Mouse (Mus musculus): Measurements from ENCODE around the gene Msgn1. TPM values are rescaled to one million over a fixed set of nuclear protein-coding genes. Genes with fewer than 3 reads are reported as not detected.
A peak's percentile ranks its signal among the peaks of the same experiment; 100 is the strongest.

Gene Msgn1
- total RNA-seq (2021): not detected

GRCm38 (mm10) chr12:11208872-11209271 lies at the start of gene Msgn1:
TSS of gene Msgn1 (minus strand) at chr12:11208972.
- intact Hi-C loops (cut with DNase I): no loop called here
- no peak for DNase-seq

GRCm38 (mm10) chr12:11250322-11250721 lies 41.5 kb upstream of the Msgn1 start:
- intact Hi-C loops (cut with DNase I): no loop called here
- no peak for DNase-seq

- intact Hi-C loops (cut with DNase I): no loop called here
- no peak for DNase-seq
Observed at GRCm38 (mm10) chr12:11247460-11247859, 38.7 kb upstream of the Msgn1 start.

- intact Hi-C loops (cut with DNase I): no loop called here
- no peak for DNase-seq
Observed at GRCm38 (mm10) chr12:11235996-11236395, 27.2 kb upstream of the Msgn1 start.

- intact Hi-C loops (cut with DNase I): no loop called here
Observed at GRCm38 (mm10) chr12:11230267-11230666, 21.5 kb upstream of the Msgn1 start.

GRCm38 (mm10) chr12:11226529-11227268 lies 17.9 kb upstream of the Msgn1 start:
- intact Hi-C loops (cut with DNase I): no loop called here
- DNase-seq: peak in 1 of 2 experiments; percentile 16

More at GRCm38 (mm10) chr12:11230267-11230666, 21.5 kb upstream of the Msgn1 start:
- DNase-seq: no peak

GRCm38 (mm10) chr12:11226123-11226522 lies 17.4 kb upstream of the Msgn1 start:
- DNase-seq: no peak

GRCm38 (mm10) chr12:11224722-11225121 lies 15.9 kb upstream of the Msgn1 start:
- intact Hi-C loops (cut with DNase I): no loop called here
- no peak for DNase-seq

More at GRCm38 (mm10) chr12:11226123-11226522, 17.4 kb upstream of the Msgn1 start:
- intact Hi-C loops (cut with DNase I): no loop called here

GRCm38 (mm10) chr12:11223090-11223489 lies 14.3 kb upstream of the Msgn1 start:
- no peak for DNase-seq
- intact Hi-C loops (cut with DNase I): no loop called here

GRCm38 (mm10) chr12:11222566-11222965 lies 13.8 kb upstream of the Msgn1 start:
- no peak for DNase-seq
- intact Hi-C loops (cut with DNase I): no loop called here

- peak; percentile 21 to 37 for DNase-seq
- intact Hi-C loops (cut with DNase I): no loop called here
Observed at GRCm38 (mm10) chr12:11221524-11222330, 13.0 kb upstream of the Msgn1 start.

- no peak for DNase-seq
- intact Hi-C loops (cut with DNase I): no loop called here
Observed at GRCm38 (mm10) chr12:11217726-11218250, 9.0 kb upstream of the Msgn1 start.

- intact Hi-C loops (cut with DNase I): no loop called here
- no peak for DNase-seq
Observed at GRCm38 (mm10) chr12:11216454-11216853, 7.7 kb upstream of the Msgn1 start.

- DNase-seq: no peak
- intact Hi-C loops (cut with DNase I): no loop called here
Observed at GRCm38 (mm10) chr12:11215555-11215954, 6.8 kb upstream of the Msgn1 start.

- no peak for DNase-seq
- intact Hi-C loops (cut with DNase I): no loop called here
Observed at GRCm38 (mm10) chr12:11214776-11215175, 6.0 kb upstream of the Msgn1 start.

- intact Hi-C loops (cut with DNase I): no loop called here
- no peak for DNase-seq
Observed at GRCm38 (mm10) chr12:11212881-11213280, 4.1 kb upstream of the Msgn1 start.

- intact Hi-C loops (cut with DNase I): no loop called here
- DNase-seq: no peak
Observed at GRCm38 (mm10) chr12:11210361-11210760, 1.6 kb upstream of the Msgn1 start.

GRCm38 (mm10) chr12:11209636-11210035 lies 864 bp upstream of the Msgn1 start:
- no peak for DNase-seq
- intact Hi-C loops (cut with DNase I): no loop called here

GRCm38 (mm10) chr12:11206321-11206720 lies 2.5 kb downstream of the Msgn1 start:
- intact Hi-C loops (cut with DNase I): no loop called here
- no peak for DNase-seq

- intact Hi-C loops (cut with DNase I): no loop called here
- DNase-seq: peak; percentile 75 to 83
Observed at GRCm38 (mm10) chr12:11203694-11204665, 4.8 kb downstream of the Msgn1 start.
